18 mouse cellular contexts compared by ENCODE assay signal in the genomic region with DNA sequence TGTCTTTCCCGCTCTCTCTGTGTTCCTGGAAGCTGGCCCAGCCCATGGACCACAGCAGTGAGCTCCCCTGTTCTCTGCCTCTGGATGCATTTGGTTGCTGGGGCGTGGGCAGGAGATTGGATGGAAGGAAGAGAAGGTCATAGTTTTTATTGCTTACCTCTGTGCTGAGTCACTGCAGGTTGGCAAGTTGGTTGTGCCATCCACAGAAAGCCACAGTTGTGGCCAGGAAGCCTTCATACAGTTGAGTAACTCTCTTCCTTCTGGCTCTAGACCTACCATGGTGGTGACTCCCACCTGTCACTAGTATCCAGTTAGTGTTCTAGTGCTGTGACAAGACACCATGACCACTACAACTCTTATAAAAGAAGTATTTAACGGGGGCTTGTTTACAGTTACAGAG. TPM values are rescaled to one million over a fixed set of nuclear protein-coding genes. Genes with fewer than 3 reads are reported as not detected.
DNase-seq lines count a peak whose midpoint lies in the region; ATAC-seq and TF ChIP-seq lines count a peak whose summit lies in the region.
"Had no signal": no experiment of that assay in that cellular context is flagged by ENCODE, and none has a peak within 500 bp of the region (broad histone marks: within the 10 kb centered on the region; RNA-seq: fewer than 3 reads in every experiment).

No protein-coding gene starts in this region.

- H3K9ac ChIP-seq in intestine, embryonic 15.5 days = no peak overlapping the region
- H3K9ac ChIP-seq: embryonic facial prominence, embryonic 12.5 days; forebrain, embryonic 15.5 days; hindbrain, embryonic 14.5 days had no signal

- H3K27me3 ChIP-seq in intestine, embryonic 15.5 days (replicated peaks) = no peaks in the 10 kb centered on the region
- H3K27me3 ChIP-seq: embryonic facial prominence, embryonic 12.5 days had no signal

- no peaks in the 10 kb centered on the region for H3K4me1 ChIP-seq in intestine, embryonic 15.5 days (replicated peaks)

- WGBS in intestine, embryonic 15.5 days = 82% methylated on average over 3 of the region's 3 CpGs

- no peak for TF ChIP-seq CTCF in gastrocnemius, adult 2 months (IDR thresholded peaks at IDR 0.05)

- no peak overlapping the region for H3K4me2 ChIP-seq in intestine, embryonic 15.5 days (replicated peaks)
- H3K4me2 ChIP-seq: embryonic facial prominence, embryonic 12.5 days; forebrain, embryonic 15.5 days; hindbrain, embryonic 14.5 days had no signal

- peak; percentile 24 for DNase-seq in gastrocnemius, adult 2 months
- no peak for DNase-seq in gastrocnemius, postnatal 10 days
- peak; percentile 65 for DNase-seq in 416B (ENCODE audit: low read depth)
- DNase-seq in lung, postnatal 14 days = no peak
- DNase-seq: adrenal gland, postnatal 25 days; cerebellum, adult 2 months; cerebellum, postnatal 14 days; gastrocnemius, postnatal 14 days; heart, postnatal 10 days; heart, postnatal 4 days had no signal

- H3K27ac ChIP-seq in gastrocnemius, adult 2 months = no peak overlapping the region
- H3K27ac ChIP-seq in intestine, embryonic 15.5 days = no peak overlapping the region
- H3K27ac ChIP-seq: embryonic facial prominence, embryonic 12.5 days; forebrain, embryonic 15.5 days; heart, embryonic 10.5 days; hindbrain, embryonic 14.5 days had no signal

- intact Hi-C loops in gastrocnemius, adult 2 months (cut with DNase I) = no loop called here

- no peak overlapping the region for H3K4me3 ChIP-seq in gastrocnemius, adult 2 months
- no peak overlapping the region for H3K4me3 ChIP-seq in intestine, embryonic 15.5 days (replicated peaks)
- H3K4me3 ChIP-seq: embryonic facial prominence, embryonic 12.5 days; forebrain, embryonic 15.5 days; heart, embryonic 10.5 days had no signal

- H3K36me3 ChIP-seq in intestine, embryonic 15.5 days = no peaks in the 10 kb centered on the region
- H3K36me3 ChIP-seq: embryonic facial prominence, embryonic 12.5 days; forebrain, embryonic 15.5 days; heart, embryonic 10.5 days had no signal

- no peaks in the 10 kb centered on the region for H3K9me3 ChIP-seq in intestine, embryonic 15.5 days
- H3K9me3 ChIP-seq: embryonic facial prominence, embryonic 12.5 days; forebrain, embryonic 15.5 days; heart, embryonic 10.5 days had no signal

- ATAC-seq in common myeloid progenitor, adult 5-6 weeks (replicated peaks; ENCODE audit: low read depth, poor library complexity, severe bottlenecking) = peak; percentile 77
- ATAC-seq in megakaryocyte progenitor cell, adult 5-6 weeks (replicated peaks; ENCODE audit: poor library complexity) = peak; percentile 94
- no peak for ATAC-seq in intestine, embryonic 15.5 days
- ATAC-seq: forebrain, embryonic 15.5 days; intestine, embryonic 16.5 days had no signal

RNA-seq across cellular contexts. Expression of gene Ano10, which starts 11.1 kb away (rescaled TPM):
- 10 to 100 TPM; 40.7 to 49.0 TPM for total RNA-seq in gastrocnemius, adult 2 months (2021)
- total RNA-seq in gastrocnemius, postnatal 10 days (2021) = 10 to 100 TPM; 47.5 to 48.6 TPM
- total RNA-seq in common myeloid progenitor, adult 5-6 weeks (2017) = 7.7 and 9.8 TPM in 2 replicates
- total RNA-seq in megakaryocyte progenitor cell, adult 5-6 weeks (2015) = 15.9 and 18.9 TPM in 2 replicates
- 13.3 and 13.9 TPM in 2 replicates for total RNA-seq in megakaryocyte progenitor cell, adult 5-6 weeks (2017)
- 33.1 and 36.5 TPM in 2 replicates for polyA plus RNA-seq in intestine, embryonic 15.5 days (2015; fragmentation: Nextera tagmentation; extraction: Ambion mirVana)

RNA-seq across cellular contexts. Expression of gene Abhd5, which starts 46.1 kb away (rescaled TPM):
- 10 to 100 TPM; 41.2 to 53.5 TPM for total RNA-seq in gastrocnemius, adult 2 months (2021)
- 10 to 100 TPM; 22.9 to 23.9 TPM for total RNA-seq in gastrocnemius, postnatal 10 days (2021)
- total RNA-seq in common myeloid progenitor, adult 5-6 weeks (2017) = 14.4 and 35.6 TPM in 2 replicates
- 42.2 and 58.9 TPM in 2 replicates for total RNA-seq in megakaryocyte progenitor cell, adult 5-6 weeks (2015)
- 44.1 and 63.1 TPM in 2 replicates for total RNA-seq in megakaryocyte progenitor cell, adult 5-6 weeks (2017)
- polyA plus RNA-seq in intestine, embryonic 15.5 days (2015; fragmentation: Nextera tagmentation; extraction: Ambion mirVana) = 19.0 and 19.5 TPM in 2 replicates

Comparison
In these comparisons a context has a peak if more than half of its experiments do, and no peak if none do; other contexts are left out.
1. DNase-seq: peak in gastrocnemius, adult 2 months (single experiment) and 416B (single experiment); none in gastrocnemius, postnatal 10 days (single experiment) and lung, postnatal 14 days (single experiment).